Mouse (Mus musculus) mammary gland, adult 2 months (tissue): ENCODE measurements around the gene Pdlim5. TPM values are rescaled to one million over a fixed set of nuclear protein-coding genes. Genes with fewer than 3 reads are reported as not detected.

Experiments used
- polyA plus RNA-seq: library from polyadenylated mRNA; depleted of rRNA; stranded (reverse); fragments of >200 nt; gene quantifications from 2 replicates; pipeline ENCODE4 v1.2.3, GENCODE M21; 2012; ENCODE audit warnings: low replicate concordance; rRNA removed

The Pdlim5 gene
- polyA plus RNA-seq, result 55.1 and 86.2 TPM in 2 replicates

GRCm38 (mm10) chr3:142395520-142396193, at the start of gene Pdlim5:
Pdlim5 (minus strand) TSS chr3:142395696.

Other genes starting within 250 kb of the Pdlim5 start
- gene Bmpr1b, start 226.3 kb downstream of the Pdlim5 start, polyA plus RNA-seq, result 0.20 TPM in 1 of 2 replicates, not detected in the other
- gene Gbp5, start 98.3 kb upstream of the Pdlim5 start, polyA plus RNA-seq, result 2.9 and 4.8 TPM in 2 replicates
- 2.9 and 4.7 TPM in 2 replicates for gene Gbp7, start 134.6 kb upstream of the Pdlim5 start, polyA plus RNA-seq
- 36.7 and 54.5 TPM in 2 replicates for gene Gbp3, start 164.3 kb upstream of the Pdlim5 start, polyA plus RNA-seq
- gene Gbp2b, start 199.2 kb upstream of the Pdlim5 start, polyA plus RNA-seq, result 0.26 and 0.96 TPM in 2 replicates
- 18.6 and 43.2 TPM in 2 replicates for gene Gbp2, start 224.9 kb upstream of the Pdlim5 start, polyA plus RNA-seq